Mouse (Mus musculus) right cerebral cortex, postnatal 10 days (tissue): ENCODE data around the gene Zbtb16.

Experiments used
- DNase-seq, 2 experiments: peaks; one replicate each; pipeline ENCODE4 v3.0.0; 2021; ENCODE audit warnings: low spot score in 2 of 2

The Zbtb16 gene

GRCm38 (mm10) chr9:48609734-48610133, 226.3 kb downstream of the Zbtb16 start:
- no peak for DNase-seq

- no peak for DNase-seq
These were observed 228.6 kb downstream of the Zbtb16 start for GRCm38 (mm10) chr9:48607417-48607816.

- DNase-seq, result no peak
These were observed 229.9 kb downstream of the Zbtb16 start for GRCm38 (mm10) chr9:48606171-48606570.

- no peak for DNase-seq
These were observed 230.3 kb downstream of the Zbtb16 start for GRCm38 (mm10) chr9:48605697-48606096.

- no peak for DNase-seq
These were observed 231.0 kb downstream of the Zbtb16 start, which contains the start of gene Nnmt for GRCm38 (mm10) chr9:48604939-48605598. TSS of gene Nnmt (minus strand) at chr9:48605153.
